Mouse (Mus musculus) liver, postnatal 0 days (tissue): ENCODE data around the gene Sv2a.

ENCODE experiments used
- CTCF ChIP-seq: sonication (generic); IDR thresholded peaks from 2 replicates; pipeline ENCODE4 v1.5.1; 2016; ENCODE audit warnings: antibody characterized with exemption, low read depth
- EP300 ChIP-seq: IDR thresholded peaks from 2 replicates; pipeline ENCODE4 v1.6.1; 2016; ENCODE audit warnings: antibody characterized with exemption, low read depth, mild to moderate bottlenecking

- TF ChIP-seq CTCF (no peak), EP300 (no peak)
These were observed 10.7 kb upstream of the Sv2a start for GRCm38 (mm10) chr3:96170276-96170675.
